Mouse (Mus musculus) ES-CJ7 (cell line): ENCODE results near the gene 6030445D17Rik.

Experiments
- DNase-seq: peaks from one replicate; pipeline ENCODE4 v3.0.0; 2011; ENCODE audit warnings: low read depth, low spot score

Gene 6030445D17Rik

DNA sequence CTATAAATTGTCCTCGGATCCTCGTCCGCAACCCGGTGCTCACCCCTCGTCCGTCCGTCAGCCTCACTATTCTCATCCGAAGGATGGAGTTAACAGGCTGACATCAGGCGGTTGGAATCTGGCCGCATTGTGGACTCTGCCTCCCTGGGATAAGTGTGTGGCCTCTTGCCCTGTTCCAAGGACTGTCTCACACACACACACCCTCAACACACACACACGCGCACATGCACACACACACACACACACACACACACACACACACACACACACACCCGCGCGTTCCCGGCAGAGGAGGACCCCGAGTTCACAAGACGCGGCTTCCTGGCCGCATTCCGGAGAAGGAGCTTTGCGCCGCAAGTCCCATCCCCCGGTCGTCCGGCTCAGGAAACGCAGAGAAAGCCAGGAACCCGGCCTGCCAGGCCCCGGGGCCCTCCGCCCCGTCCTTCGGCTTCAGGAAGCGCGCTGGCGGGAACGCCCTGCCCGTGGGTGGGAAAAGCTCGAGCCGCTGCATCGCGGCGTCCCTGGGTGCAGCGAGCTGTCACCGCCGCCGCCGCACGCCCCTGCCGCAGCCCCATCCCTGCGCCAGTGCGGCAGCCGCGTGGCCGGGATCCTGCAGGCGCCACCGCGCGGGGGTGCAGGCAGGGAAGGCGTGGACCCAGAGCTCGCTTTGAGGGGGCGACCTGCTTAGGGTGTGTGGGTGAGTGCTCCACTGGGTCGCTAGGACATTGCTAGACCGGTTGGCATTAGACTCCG lies at the start of gene 6030445D17Rik:
6030445D17Rik (plus strand) TSS at position 165 of the 753 bp plus-strand sequence.
- DNase-seq, result peak; percentile 47

DNA sequence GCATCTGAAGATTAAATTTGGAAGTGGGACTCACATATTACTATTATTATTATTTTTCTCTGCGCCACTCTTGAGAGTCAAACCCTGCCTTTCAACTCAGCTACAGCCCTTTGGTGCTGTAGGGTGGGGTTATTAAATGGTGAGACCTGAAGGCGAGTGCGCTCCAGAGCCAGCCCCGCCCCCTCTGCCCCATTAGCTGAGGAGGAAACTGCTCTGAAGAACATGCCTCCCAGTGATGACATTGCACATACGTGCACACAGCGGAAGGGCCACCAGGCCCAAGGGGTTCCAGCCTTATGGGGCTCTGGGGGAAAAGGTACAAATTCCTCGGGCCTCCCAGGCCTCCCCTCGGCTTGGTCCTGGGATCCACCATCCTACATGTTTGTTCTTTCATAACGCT lies 46.6 kb upstream of the 6030445D17Rik start:
- DNase-seq, result no peak

- DNase-seq, result no peak
Observed at GRCm38 (mm10) chr4:136418962-136419361, 43.1 kb upstream of the 6030445D17Rik start.

DNA sequence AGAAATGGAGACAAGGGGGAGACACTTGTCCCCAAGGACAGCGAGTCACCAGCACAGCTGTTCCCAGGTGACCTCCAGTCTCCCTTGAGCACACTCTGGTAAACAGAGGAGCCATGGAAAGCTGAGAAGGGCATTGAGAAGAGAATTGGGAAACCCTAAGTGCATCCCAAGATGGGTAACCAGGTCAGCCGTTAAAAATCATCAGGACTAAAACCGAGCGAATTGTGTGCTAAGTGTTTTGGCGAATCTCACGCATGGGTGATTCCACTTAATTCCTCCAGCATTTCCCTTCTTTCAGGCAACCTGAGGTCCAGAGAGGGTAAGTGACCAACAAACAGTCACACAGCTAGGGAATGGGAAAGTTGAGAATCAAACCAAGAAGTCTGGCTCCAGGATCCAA lies 42.7 kb upstream of the 6030445D17Rik start:
- no peak for DNase-seq

GRCm38 (mm10) chr4:136423224-136423623 lies 38.8 kb upstream of the 6030445D17Rik start, which contains the start of gene Htr1d:
Gene Htr1d (plus strand): TSS chr4:136423524.
- no peak for DNase-seq

DNA sequence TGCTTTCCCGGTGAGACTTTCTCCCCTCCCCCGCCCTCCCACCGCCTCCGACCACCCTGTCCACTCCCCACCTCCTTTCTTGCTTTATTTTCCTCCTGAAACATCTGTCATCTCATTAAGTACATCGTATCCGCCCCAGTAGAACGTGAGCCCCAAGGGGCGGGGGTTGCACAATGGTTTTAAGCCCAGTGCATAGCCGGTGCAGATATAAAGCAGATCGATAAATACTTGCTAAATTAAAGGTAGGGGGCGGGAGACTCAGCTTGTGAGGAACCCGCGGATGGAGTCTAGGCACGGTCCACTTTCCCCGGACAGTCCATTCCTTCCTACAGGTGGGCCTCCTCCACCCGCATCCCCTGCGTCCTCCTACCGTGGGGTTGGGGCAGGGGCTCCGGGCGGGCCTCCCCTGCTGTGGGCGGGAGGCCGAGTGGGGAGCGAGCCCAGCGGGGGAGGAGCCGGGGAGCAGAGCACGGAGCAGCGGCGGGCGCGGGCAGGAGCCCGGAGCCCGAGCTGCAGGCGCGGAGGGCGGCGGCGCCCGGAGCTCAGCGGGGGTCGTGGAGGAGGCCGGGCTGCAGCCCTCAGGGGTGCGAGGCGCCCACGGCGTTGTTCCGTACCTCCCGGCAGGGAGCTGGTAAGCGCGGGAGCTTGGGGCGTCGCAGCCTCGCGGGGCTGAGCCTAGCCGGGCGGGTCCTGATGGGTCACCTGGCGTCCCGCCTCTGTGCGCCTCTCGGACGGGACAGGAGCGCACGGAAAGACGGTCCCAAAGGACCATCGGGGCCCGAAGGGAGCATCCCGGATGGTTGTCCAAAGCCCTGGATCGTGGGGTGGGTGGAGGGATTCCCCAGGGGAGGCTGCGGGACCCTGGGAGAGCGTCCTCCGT lies 37.7 kb upstream of the 6030445D17Rik start:
- no peak for DNase-seq

GRCm38 (mm10) chr4:136425000-136425288 lies 37.1 kb upstream of the 6030445D17Rik start:
- DNase-seq, result peak; percentile 37

GRCm38 (mm10) chr4:136430609-136431375 lies 31.3 kb upstream of the 6030445D17Rik start:
- no peak for DNase-seq

DNA sequence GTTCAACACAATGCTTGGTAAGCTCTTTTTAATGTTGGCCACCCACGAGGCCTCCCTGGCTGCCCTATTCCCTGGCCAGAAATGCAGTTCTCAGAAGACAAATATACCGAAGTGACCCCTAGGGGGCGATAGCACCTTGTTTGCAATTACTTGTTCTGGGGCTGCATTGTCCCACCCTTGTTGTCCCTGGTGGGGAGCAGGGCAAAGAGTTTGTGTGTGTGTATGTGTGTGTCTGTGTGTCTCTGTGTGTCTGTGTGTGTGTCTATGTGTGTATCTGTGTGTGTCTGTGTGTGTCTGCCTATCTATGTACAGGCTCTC lies 30.7 kb upstream of the 6030445D17Rik start:
- peak; percentile 79 for DNase-seq

GRCm38 (mm10) chr4:136434029-136434428 lies 28.0 kb upstream of the 6030445D17Rik start:
- DNase-seq, result no peak

GRCm38 (mm10) chr4:136439106-136439505 lies 22.9 kb upstream of the 6030445D17Rik start:
- DNase-seq, result no peak

DNA sequence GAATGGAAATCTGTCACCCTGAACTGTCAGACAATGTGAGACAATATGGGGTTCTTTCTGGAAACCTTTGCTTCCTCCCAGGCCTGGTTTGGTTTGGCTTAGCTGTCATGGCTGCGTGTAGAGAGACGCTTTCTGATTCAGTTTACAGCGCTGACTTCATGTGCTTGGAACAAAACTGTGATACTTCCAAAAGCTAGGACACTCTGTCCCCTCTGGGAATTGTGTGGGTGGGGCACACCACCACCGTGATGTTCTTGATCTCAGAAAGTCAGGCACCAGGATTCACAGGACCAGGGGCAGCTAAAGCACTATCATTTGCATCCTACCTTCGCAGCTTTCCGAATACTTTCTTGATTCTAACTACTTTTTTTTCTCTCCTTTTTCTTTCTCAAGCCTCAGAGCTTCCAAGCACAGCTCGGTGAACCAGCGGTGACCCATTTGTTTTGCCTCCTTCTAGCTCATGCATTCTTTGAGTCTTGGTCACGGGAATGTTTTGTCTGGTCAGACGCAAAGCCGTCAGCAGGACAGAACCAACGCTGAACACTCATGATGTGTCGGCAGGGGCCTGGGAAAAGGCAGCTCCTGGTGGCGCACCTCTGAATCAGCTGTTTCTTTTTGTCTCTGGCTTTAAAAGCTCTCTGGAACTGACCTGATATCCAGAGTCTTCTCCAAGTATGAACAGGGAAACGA lies 20.6 kb upstream of the 6030445D17Rik start:
- no peak for DNase-seq

- peak; percentile 61 for DNase-seq
Observed at GRCm38 (mm10) chr4:136444561-136444960, 17.5 kb upstream of the 6030445D17Rik start.

- DNase-seq, result no peak
Observed at GRCm38 (mm10) chr4:136449795-136450194, 12.3 kb upstream of the 6030445D17Rik start.

- peak; percentile 35 for DNase-seq
Observed at GRCm38 (mm10) chr4:136450271-136450670, 11.8 kb upstream of the 6030445D17Rik start.

DNA sequence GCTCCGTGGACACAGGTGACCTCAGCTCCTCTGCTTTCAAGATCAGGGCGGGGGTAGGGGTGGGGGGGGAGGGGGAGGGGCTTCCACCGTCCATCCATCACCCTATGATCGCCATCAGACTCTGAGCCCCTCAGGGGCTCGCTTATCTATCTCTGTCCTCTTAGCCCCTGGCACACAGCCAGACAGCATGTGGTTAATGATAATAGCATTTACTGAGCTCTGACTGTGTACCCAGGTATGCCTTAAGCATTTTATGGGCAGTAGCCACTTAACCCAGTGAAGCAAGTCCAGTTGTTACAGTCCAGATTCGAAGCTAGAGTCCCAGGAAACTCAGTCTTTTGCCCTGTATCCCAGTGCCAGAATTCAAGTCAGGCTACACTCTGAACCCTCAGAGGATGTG lies 10.5 kb upstream of the 6030445D17Rik start:
- no peak for DNase-seq

DNA sequence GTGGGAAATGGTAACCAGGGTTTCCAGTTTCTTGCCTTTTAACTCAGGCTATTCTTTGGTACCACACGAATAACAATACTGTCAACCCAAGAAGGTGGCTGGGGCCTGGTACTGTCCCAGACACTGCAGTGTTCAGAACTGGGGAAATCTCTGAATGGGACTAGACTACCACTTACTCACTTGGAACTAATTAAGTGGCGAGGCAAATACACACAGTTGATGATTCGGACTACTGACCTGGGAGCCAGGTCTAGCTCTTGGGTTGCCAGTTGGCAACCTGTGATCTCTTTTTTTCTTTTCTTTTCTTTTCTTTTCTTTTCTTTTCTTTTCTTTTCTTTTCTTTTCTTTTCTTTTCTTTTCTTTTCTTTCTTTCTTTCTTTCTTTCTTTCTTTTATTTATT lies 9.8 kb upstream of the 6030445D17Rik start:
- DNase-seq, result no peak

- no peak for DNase-seq
Observed at GRCm38 (mm10) chr4:136452792-136453191, 9.3 kb upstream of the 6030445D17Rik start.

GRCm38 (mm10) chr4:136454850-136455260 lies 7.2 kb upstream of the 6030445D17Rik start:
- DNase-seq, result peak; percentile 89

DNA sequence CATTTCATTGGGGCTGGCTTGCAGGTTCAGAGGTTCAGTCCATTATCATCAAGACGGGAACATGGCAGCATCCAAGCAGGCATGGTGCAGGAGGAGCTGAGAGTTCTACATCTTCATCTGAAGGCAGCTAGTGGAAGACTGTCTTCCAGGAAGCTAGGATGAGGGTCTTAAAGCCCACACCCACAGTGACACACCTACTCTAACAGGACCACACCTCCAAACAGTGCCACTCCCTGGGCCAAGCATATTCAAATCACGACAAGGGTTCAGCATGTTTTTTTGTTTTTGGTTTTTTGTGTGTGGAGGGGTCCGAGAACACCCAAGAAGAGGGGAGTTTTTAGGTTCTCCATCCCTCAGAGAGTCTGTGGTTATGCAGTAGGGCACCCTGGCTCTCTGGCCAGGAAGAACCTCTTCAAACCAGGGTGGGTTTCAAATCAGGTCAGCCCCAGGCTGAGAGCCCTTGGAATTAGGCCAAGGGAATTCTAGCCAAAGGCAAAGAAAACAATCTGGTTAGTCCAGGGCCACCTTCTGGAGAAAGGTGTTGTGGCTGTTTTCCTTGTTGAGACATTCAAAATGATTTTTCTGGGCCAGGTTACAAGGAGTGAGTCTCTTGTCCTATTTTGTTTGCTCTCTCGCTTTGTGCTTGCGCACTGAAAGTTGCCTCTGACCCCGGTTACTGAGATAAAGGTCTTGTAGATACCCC lies 5.4 kb upstream of the 6030445D17Rik start:
- peak; percentile 55 for DNase-seq

GRCm38 (mm10) chr4:136458276-136458675 lies 3.8 kb upstream of the 6030445D17Rik start:
- no peak for DNase-seq
